Mouse (Mus musculus) liver, embryonic 11.5 days (tissue): ENCODE results near the gene Zcchc10. TPM values are rescaled to one million over a fixed set of nuclear protein-coding genes. Genes with fewer than 3 reads are reported as not detected.

Experiments used
- ATAC-seq: fragments of 200-750 bp; cut with Nextera tagmentation; replicated peaks from 2 replicates; pipeline ENCODE4 v1.8.0; 2017; ENCODE audit warnings: moderate number of reproducible peaks, mild to moderate bottlenecking, moderate TSS enrichment, moderate library complexity; ENCODE audit not compliant: low FRiP score
- DNase-seq: peaks from one replicate; pipeline ENCODE4 v3.0.0-alpha.2; 2017; ENCODE audit warnings: low spot score
- H3K27ac ChIP-seq: fragments of 300-500 bp; sonication (generic); 2 replicates; pipeline ENCODE4 v1.5.1; 2014; ENCODE audit warnings: mild to moderate bottlenecking, low read depth, low read length, control low read depth
- H3K27me3 ChIP-seq: fragments of 300-500 bp; sonication (generic); replicated peaks from 2 replicates; pipeline ENCODE4 v1.6.1; 2014; ENCODE audit warnings: low read length, mixed read lengths; ENCODE audit not compliant: control insufficient read depth, insufficient read depth
- H3K36me3 ChIP-seq: fragments of 300-500 bp; sonication (generic); 2 replicates; pipeline ENCODE4 v1.6.1; 2014; ENCODE audit warnings: mild to moderate bottlenecking, low read length, moderate library complexity, mixed read lengths; ENCODE audit not compliant: control insufficient read depth, insufficient read depth
- H3K4me1 ChIP-seq: fragments of 300-500 bp; sonication (generic); replicated peaks from 2 replicates; pipeline ENCODE4 v1.6.1; 2014; ENCODE audit warnings: low read length, mixed read lengths; ENCODE audit not compliant: control insufficient read depth, insufficient read depth
- H3K4me2 ChIP-seq: fragments of 300-500 bp; sonication (generic); 2 replicates; pipeline ENCODE4 v1.6.1; 2014; ENCODE audit warnings: mild to moderate bottlenecking, control low read depth, moderate library complexity
- H3K4me3 ChIP-seq: fragments of 300-500 bp; sonication (generic); 2 replicates; pipeline ENCODE4 v1.5.1; 2014; ENCODE audit warnings: low read depth, low read length, control low read depth
- H3K9ac ChIP-seq: fragments of 300-500 bp; sonication (generic); 2 replicates; pipeline ENCODE4 v1.6.1; 2014; ENCODE audit warnings: low read depth, low read length, control low read depth
- H3K9me3 ChIP-seq: fragments of 300-500 bp; sonication (generic); 2 replicates; pipeline ENCODE4 v1.6.1; 2016; ENCODE audit warnings: low read length, inconsistent platforms, mixed read lengths; ENCODE audit not compliant: control insufficient read depth
- WGBS: fragments of 180-500 bp; shearing (Covaris S2); extraction: QIAGEN DNeasy Blood & Tissue Kit; methylation state at CpG from one replicate; pipeline ENCODE4 v1.1.7; 2014; 5-methylcytosine and 5-hydroxymethylcytosine counted together
- polyA plus RNA-seq: library from polyadenylated mRNA; unstranded; fragments of >200 nt; fragmentation: Nextera tagmentation; extraction: Ambion mirVana; gene quantifications from 2 replicates; pipeline ENCODE4 v1.2.1, GENCODE M21; 2014

The Zcchc10 gene
- polyA plus RNA-seq, 1 experiment from 2014 or later: 36.7 TPM

DNA sequence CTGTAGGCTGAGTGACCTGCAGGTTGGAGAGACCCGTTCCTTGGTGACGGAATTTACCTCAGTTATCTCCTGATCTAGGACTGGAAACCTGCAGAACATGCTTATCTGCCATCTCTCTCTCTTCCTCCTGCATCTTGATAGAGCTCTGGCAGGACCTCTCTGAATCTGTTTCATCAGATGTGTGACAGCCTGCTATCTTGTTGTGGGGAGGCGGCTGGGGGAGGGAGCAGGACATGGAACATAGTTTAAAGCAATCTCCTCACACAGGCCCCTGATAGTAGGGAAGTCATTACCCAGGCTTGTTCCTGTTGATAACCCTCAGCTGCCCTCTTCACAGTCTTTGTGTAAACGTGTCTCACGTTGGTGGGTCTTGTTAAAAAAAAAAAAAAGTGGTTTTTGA is 20.8 kb downstream of the Zcchc10 start:
- no peak overlapping the region for H3K9ac ChIP-seq
- H3K4me2 ChIP-seq: no peak overlapping the region
- WGBS: 9% methylated on average over 5 of the region's 5 CpGs
- no peaks in the 10 kb centered on the region for H3K27me3 ChIP-seq
- no peak overlapping the region for H3K27ac ChIP-seq
- DNase-seq (no peak), ATAC-seq (peak; percentile 75)
- no peak overlapping the region for H3K4me3 ChIP-seq
- no peaks in the 10 kb centered on the region for H3K36me3 ChIP-seq
- no peaks in the 10 kb centered on the region for H3K9me3 ChIP-seq
- peaks cover 8% of the 10 kb centered on the region for H3K4me1 ChIP-seq

DNA sequence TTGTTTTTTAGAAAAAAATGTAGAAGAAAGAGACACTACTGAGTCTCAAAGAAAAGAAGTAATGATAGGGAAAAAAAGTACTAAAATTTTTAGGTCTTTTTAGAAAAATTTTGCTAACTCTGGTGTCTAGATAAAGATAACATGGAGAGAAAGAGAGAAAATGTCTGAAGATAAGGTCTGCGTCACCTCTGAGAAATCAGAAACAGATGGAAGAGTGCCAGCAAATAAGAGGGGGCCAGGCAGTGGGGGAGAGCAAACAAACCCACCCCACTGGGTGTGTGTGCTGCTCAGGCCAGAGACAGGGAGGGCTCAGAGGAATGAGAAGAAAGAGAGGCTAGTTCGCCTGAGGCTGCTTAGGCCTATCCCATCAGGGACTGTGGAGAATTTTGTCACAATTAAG is 21.3 kb downstream of the Zcchc10 start:
- Histone ChIP-seq H3K4me3 (no peak overlapping the region), H3K9ac (no peak overlapping the region), H3K36me3 (no peaks in the 10 kb centered on the region), H3K4me2 (peak overlapping the region; percentile 31; the same call in 1 of the 2 replicates), H3K9me3 (no peaks in the 10 kb centered on the region), H3K27ac (no peak overlapping the region), H3K27me3 (no peaks in the 10 kb centered on the region), H3K4me1 (peaks cover 8% of the 10 kb centered on the region)
- 17% methylated on average over 2 of the region's 2 CpGs for WGBS
- no peak for ATAC-seq
- no peak for DNase-seq

DNA sequence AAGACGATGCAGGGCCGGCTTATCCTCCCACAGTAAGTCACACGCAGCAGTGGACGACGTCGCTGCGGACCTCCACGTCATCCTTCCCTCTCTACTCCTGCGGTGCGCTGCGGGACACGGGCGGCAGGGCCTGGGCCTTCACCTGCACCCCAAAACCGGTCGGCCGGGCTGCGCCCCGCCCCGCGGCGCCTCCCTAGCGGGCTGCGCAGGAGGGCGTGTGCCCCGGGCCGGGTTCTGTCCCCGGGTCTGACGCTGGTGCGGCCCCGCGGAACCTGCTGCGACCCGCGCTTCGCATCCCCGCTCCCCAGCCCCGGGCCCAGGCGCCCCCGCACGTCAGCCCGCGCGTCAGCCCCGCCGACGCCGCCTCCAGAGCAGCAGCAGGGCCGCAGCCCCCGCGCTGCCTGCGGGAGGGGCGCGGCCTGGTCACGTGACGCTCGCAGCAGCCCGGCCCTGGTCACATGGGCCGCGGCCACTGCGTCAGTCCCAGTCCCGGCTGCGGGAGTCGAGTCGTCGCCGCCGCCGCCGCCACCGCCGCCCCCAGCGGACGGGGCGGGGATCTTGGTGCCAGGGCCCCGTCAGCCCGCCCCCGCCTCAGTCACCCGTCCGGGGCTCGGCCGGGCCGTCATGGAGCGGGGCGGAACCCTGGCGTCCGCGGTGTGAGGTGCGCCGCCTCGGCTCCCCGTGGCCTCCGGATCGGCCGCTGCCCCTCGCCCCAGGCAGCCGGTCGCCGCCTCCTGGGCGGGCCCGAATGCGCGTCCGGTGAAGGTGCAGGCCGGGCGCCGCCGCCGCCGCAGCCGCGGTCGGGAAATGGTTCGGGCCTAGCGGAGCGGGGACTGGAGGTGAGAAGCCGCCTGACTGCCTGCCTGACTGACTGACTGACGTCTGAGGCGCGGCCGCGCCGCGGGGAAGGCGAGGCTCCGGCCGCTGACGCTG is 26.1 kb downstream of the Zcchc10 start, which contains the start of gene Aff4:
TSS of gene Aff4 (plus strand) at position 543 of the 933 bp plus-strand sequence.
- H3K4me3 ChIP-seq: peak within 1 kb of the TSS; percentile 87
- WGBS: under 1% methylated on average over 115 of the region's 127 CpGs
- H3K27ac ChIP-seq: peak within 1 kb of the TSS; percentile 76
- peak within 1 kb of the TSS; percentile 91 for H3K9ac ChIP-seq
- peaks cover 4% of the 10 kb centered on the region for H3K4me1 ChIP-seq
- H3K27me3 ChIP-seq: no peaks in the 10 kb centered on the region
- no peaks in the 10 kb centered on the region for H3K36me3 ChIP-seq
- H3K4me2 ChIP-seq: peak within 1 kb of the TSS; percentile 78
- ATAC-seq (peak; percentile 92), DNase-seq (peak; percentile 84)
- no peaks in the 10 kb centered on the region for H3K9me3 ChIP-seq

DNA sequence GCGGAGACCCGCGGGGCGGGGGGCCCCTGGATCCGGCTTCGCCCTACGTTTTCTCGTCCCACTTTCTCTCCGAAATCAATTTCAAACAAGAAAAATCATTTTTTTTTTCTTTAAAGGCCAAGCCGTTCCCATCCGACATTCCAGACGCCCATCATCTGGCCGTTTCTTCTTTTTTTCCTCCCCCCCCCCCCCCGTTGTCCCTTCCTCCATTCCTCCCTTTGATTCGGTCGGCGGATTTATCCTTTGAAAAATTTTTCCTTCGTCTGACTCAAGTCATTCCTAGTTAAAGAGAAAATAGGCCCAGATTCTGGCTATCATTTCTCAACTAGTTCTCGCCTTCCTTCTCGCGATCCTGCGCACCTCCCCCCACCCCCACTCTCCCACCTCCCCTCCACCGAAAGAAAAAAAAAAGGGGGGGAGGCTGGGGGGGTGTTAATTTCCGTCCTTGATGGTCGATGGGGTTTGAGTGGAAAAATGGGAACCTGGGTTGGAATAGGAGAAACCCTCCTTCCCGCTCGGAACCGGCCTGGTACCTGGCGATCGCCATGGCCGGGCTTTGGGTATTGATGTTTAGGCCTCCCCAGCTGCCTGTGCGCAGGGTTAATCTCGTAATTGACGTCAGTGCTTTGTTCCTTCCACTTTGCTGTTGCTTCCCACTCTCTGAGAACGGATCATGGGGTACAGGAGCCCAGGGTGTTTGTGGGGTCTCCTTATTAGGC is 26.9 kb downstream of the Zcchc10 start:
- H3K9ac ChIP-seq: peak overlapping the region; percentile 91
- H3K36me3 ChIP-seq: no peaks in the 10 kb centered on the region
- no peaks in the 10 kb centered on the region; the same call in 1 of the 2 replicates for H3K4me1 ChIP-seq
- peak overlapping the region; percentile 76 for H3K27ac ChIP-seq
- H3K27me3 ChIP-seq: no peaks in the 10 kb centered on the region
- H3K4me3 ChIP-seq: peak overlapping the region; percentile 87
- no peaks in the 10 kb centered on the region for H3K9me3 ChIP-seq
- peak; percentile 74 for DNase-seq
- peak overlapping the region; percentile 78 for H3K4me2 ChIP-seq
- 0% methylated on average over 35 of the region's 35 CpGs for WGBS
- no peak for ATAC-seq

DNA sequence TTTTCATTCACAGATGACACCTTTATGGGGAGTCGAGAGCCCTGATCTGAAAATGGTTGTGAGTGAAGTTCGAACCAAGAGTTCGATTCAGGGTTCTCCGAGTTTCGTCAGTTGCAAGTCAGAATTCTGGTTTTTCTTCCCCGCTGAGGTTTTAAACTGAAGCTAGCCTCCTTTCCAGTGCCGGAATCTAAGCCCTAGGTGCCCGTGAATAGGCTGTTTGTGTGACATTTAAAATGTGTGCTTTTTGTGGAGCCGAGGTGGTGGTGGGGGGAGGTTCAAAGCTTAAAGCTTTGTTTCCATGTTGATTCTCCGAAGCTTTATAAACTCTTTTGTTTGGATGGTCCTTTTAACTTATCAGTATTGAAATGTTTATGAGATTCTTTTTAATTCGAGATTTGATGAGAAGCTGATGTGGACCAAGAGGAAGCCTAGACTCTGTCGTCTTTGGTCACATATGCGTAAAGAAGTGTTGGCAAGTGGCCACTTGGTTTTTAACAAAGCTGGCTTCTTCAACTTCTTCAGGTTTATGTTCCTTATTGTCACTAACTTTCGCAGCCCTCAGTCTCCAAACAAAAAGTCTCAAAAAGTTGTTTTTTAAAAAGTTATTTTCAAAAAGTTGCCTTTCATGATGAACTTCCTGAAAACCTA is 27.6 kb downstream of the Zcchc10 start:
- Histone ChIP-seq H3K27me3 (no peaks in the 10 kb centered on the region), H3K9ac (peak overlapping the region; percentile 91), H3K4me3 (peak overlapping the region; percentile 87), H3K4me2 (peak overlapping the region; percentile 78), H3K27ac (0 out of 2 replicates have a peak overlapping the region, but pooled peaks have one; percentile 76), H3K4me1 (no peaks in the 10 kb centered on the region), H3K36me3 (peaks cover 3% of the 10 kb centered on the region; the same call in 1 of the 2 replicates), H3K9me3 (no peaks in the 10 kb centered on the region)
- no peak for ATAC-seq
- no peak for DNase-seq
- WGBS: 8% methylated on average over 14 of the region's 14 CpGs

DNA sequence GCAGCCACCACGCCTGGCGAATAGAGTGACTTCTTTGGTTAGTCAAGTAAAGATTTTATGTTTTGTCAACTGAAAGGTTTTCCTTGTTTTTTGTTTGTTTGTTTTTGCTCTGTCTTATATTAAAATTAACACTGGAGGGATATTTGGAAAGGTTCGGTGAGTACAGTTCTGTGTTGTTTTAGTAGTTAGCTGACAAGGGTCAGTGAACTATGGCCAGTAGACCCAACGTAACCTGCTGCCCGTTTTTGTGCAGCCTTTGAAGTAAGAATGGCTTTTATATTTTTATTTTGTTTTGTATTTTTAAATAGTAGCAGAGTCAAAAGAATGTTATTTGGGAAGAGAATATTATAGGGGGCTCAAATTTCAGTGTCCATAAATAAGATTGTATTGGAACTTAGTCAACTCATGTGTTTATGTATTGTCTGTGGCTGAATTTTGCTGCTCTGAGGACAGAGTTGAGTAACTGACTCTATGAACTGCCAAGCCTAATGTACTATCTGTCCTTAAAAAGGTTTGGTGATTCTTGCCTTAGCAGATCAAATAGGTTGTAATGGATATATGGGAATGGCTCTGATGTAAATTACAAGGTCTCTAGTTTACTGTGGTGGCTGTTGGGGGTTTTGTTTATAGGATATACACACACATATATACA is 34.2 kb downstream of the Zcchc10 start:
- ATAC-seq (no peak), DNase-seq (no peak)
- Histone ChIP-seq H3K4me2 (no peak overlapping the region), H3K36me3 (peaks cover 3% of the 10 kb centered on the region; the same call in 1 of the 2 replicates), H3K27me3 (no peaks in the 10 kb centered on the region), H3K4me1 (no peaks in the 10 kb centered on the region), H3K9ac (no peak overlapping the region), H3K27ac (no peak overlapping the region), H3K4me3 (no peak overlapping the region), H3K9me3 (no peaks in the 10 kb centered on the region)
- 90% methylated on average over 5 of the region's 5 CpGs for WGBS

DNA sequence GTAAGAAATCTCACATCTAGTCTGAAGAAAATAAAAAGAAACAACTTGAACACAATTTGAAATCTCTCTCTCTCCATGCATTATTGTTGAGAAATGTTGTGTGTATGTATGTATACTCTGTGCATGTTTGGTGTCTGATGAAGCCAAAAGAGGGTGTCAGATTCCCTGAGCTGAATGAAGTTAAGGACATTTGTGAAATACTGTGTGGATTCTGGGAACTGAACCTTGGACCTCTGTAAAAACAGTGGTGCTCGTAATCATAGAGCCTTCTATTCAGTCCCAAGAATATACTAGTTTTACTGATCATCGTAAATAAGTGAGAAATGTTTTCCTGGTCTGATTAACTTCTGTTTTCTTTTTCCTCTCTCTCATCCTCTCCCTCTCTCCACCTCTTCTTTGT is 42.6 kb downstream of the Zcchc10 start:
- H3K36me3 ChIP-seq: peaks cover 8% of the 10 kb centered on the region; the same call in 1 of the 2 replicates
- H3K4me1 ChIP-seq: no peaks in the 10 kb centered on the region
- H3K4me3 ChIP-seq: no peak overlapping the region
- H3K27ac ChIP-seq: no peak overlapping the region
- no peak for ATAC-seq
- H3K4me2 ChIP-seq: no peak overlapping the region
- no peak overlapping the region for H3K9ac ChIP-seq
- DNase-seq: no peak
- no peaks in the 10 kb centered on the region for H3K9me3 ChIP-seq
- H3K27me3 ChIP-seq: no peaks in the 10 kb centered on the region
- WGBS: 90% methylated on average over 2 of the region's 2 CpGs

DNA sequence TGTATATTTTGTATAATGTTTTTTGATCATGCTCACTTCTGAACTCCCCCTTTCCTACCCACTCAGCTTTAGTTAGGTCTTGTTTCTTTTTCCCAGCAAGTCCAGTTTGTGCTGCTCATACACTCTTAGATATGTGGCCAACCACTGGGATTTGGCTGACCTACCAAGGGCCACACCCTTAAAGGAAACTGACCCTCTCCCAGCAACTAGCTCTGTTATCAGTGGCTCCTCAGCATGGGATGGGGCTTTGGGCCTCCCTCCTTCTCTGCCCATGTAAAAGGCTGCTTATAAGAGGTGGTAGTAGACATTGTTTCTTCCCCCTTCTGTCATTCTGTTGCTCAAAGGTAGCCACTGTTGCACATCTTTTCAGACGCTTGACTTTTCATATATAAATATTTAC is 54.4 kb downstream of the Zcchc10 start:
- ATAC-seq (peak; percentile 72; the same call in 1 of the 2 replicates), DNase-seq (no peak)
- H3K4me3 ChIP-seq: no peak overlapping the region
- no peaks in the 10 kb centered on the region for H3K27me3 ChIP-seq
- H3K9ac ChIP-seq: no peak overlapping the region
- H3K4me1 ChIP-seq: peaks cover 4% of the 10 kb centered on the region; the same call in 1 of the 2 replicates
- peak overlapping the region; percentile 35; the same call in 1 of the 2 replicates for H3K4me2 ChIP-seq
- H3K36me3 ChIP-seq: peaks cover 6% of the 10 kb centered on the region
- H3K27ac ChIP-seq: no peak overlapping the region
- WGBS: 53% methylated on average over 1 of the region's 1 CpGs
- no peaks in the 10 kb centered on the region for H3K9me3 ChIP-seq
